Mouse (Mus musculus) kidney, embryonic 16.5 days (tissue): ENCODE measurements around the gene Cog3. TPM values are rescaled to one million over a fixed set of nuclear protein-coding genes. Genes with fewer than 3 reads are reported as not detected.

Experiments used
- ATAC-seq: fragments of 200-750 bp; cut with Nextera tagmentation; 2 replicates; pipeline ENCODE4 v1.8.0; 2017; ENCODE audit warnings: moderate TSS enrichment; ENCODE audit not compliant: low FRiP score, low TSS enrichment
- H3K27ac ChIP-seq: fragments of 300-500 bp; sonication (generic); 2 replicates; pipeline ENCODE4 v1.5.1; 2014; ENCODE audit warnings: low read length
- H3K27me3 ChIP-seq: fragments of 300-500 bp; sonication (generic); 2 replicates; pipeline ENCODE4 v1.6.1; 2014; ENCODE audit warnings: low read length, control low read depth, mixed read lengths; ENCODE audit not compliant: insufficient read depth
- H3K36me3 ChIP-seq: fragments of 300-500 bp; sonication (generic); 2 replicates; pipeline ENCODE4 v1.6.1; 2014; ENCODE audit warnings: low read length, control low read depth, mixed read lengths; ENCODE audit not compliant: insufficient read depth
- H3K4me1 ChIP-seq: fragments of 300-500 bp; sonication (generic); 2 replicates; pipeline ENCODE4 v1.6.1; 2014; ENCODE audit warnings: low read length, control low read depth, mixed read lengths; ENCODE audit not compliant: insufficient read depth
- H3K4me2 ChIP-seq: fragments of 300-500 bp; sonication (generic); replicated peaks from 2 replicates; pipeline ENCODE4 v1.6.1; 2014; ENCODE audit warnings: low read depth, low read length
- H3K4me3 ChIP-seq: fragments of 300-500 bp; sonication (generic); 2 replicates; pipeline ENCODE4 v1.5.1; 2014; ENCODE audit warnings: mild to moderate bottlenecking, low read length
- H3K9ac ChIP-seq: fragments of 300-500 bp; sonication (generic); replicated peaks from 2 replicates; pipeline ENCODE4 v1.6.1; 2014; ENCODE audit warnings: low read length
- H3K9me3 ChIP-seq: fragments of 300-500 bp; sonication (generic); 2 replicates; pipeline ENCODE4 v1.6.1; 2016; ENCODE audit warnings: low read length, control low read depth
- WGBS: fragments of 180-500 bp; shearing (Covaris S2); extraction: QIAGEN DNeasy Blood & Tissue Kit; methylation state at CpG from one replicate; pipeline ENCODE4 v1.1.7; 2014; 5-methylcytosine and 5-hydroxymethylcytosine counted together
- polyA plus RNA-seq: library from polyadenylated mRNA; unstranded; fragments of >200 nt; fragmentation: Nextera tagmentation; extraction: Ambion mirVana; gene quantifications from 2 replicates; pipeline ENCODE4 v1.2.1, GENCODE M21; 2015

Cog3 gene
- polyA plus RNA-seq, 1 experiment from 2014 or later: 25.2 TPM

DNA sequence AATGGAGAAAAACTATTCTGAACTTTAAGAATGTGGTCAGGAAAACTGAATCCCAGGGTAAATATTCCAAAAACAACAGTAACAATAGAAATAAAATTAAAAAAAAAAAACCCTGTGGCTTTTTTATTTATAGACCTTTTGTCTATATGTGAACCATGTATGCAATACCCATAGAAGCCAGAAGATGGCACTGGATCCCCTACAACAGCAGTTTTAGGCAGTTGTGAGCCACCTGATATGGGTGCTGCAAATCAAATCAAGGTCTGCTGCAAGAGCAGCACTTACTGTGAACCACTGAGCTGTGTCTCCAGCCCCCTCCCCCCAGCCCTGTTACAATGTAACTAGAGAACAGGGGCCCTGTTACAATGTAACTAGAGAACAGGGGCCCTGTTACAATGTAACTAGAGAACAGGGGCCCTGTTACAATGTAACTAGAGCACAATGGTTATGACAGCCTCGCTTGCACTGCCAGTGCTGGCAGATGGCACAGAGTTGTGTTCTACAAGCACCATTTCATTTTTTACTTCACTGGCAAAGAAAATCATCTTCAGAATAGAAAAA is 85.2 kb downstream of the Cog3 start:
- H3K36me3 ChIP-seq: no peaks in the 10 kb centered on the region
- no peaks in the 10 kb centered on the region; the same call in 1 of the 2 replicates for H3K9me3 ChIP-seq
- peak overlapping the region; percentile 82; the same call in 1 of the 2 replicates for H3K27ac ChIP-seq
- H3K9ac ChIP-seq: no peak overlapping the region
- no peaks in the 10 kb centered on the region for H3K27me3 ChIP-seq
- no peak overlapping the region for H3K4me3 ChIP-seq
- peaks cover 6% of the 10 kb centered on the region; the same call in 1 of the 2 replicates for H3K4me1 ChIP-seq
- ATAC-seq: peak; percentile 49; the same call in 1 of the 2 replicates
- 52% methylated on average over 1 of the region's 1 CpGs for WGBS
- H3K4me2 ChIP-seq: no peak overlapping the region

DNA sequence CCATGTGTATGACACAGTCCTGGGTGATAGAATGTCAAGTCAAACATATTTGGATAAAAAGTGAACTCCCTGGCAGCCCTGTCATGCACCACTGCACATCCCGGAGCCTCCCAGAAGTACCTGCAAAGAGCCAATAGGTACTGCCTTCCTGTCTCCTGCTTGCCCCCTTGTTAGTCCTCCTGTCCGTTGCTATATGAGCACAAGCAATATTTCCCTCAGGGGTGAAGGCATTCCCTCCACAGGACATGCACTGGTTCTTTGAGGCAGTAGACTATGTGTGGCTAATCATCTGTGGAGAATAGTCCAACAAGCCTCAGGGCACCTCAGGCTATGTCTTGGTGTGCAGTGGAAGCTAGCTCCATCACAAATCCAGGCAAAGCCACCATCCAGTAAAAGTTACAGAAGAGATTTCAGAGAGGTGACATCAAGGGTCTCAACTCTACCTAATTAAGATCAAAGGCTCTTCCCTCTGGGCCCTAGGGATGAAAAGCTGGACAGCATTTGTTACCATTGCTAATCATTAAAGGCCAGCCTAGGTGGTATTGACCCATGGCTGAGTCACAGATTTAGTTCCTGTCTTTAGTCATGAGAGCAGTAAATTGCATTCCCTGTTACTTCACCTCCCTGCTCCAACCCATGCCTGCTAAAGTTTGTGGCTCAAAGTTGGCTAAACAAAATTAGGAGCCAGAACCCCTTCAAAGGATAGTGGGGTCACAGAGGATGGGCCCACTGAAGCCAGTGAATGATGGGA is 88.7 kb downstream of the Cog3 start:
- Histone ChIP-seq H3K4me3 (no peak overlapping the region), H3K9ac (no peak overlapping the region), H3K27me3 (no peaks in the 10 kb centered on the region), H3K4me2 (no peak overlapping the region), H3K9me3 (no peaks in the 10 kb centered on the region; the same call in 1 of the 2 replicates), H3K27ac (peak overlapping the region; percentile 27), H3K36me3 (no peaks in the 10 kb centered on the region), H3K4me1 (peaks cover 6% of the 10 kb centered on the region; the same call in 1 of the 2 replicates)
- ATAC-seq: peak; percentile 69
- WGBS: 23% methylated on average over 2 of the region's 2 CpGs

DNA sequence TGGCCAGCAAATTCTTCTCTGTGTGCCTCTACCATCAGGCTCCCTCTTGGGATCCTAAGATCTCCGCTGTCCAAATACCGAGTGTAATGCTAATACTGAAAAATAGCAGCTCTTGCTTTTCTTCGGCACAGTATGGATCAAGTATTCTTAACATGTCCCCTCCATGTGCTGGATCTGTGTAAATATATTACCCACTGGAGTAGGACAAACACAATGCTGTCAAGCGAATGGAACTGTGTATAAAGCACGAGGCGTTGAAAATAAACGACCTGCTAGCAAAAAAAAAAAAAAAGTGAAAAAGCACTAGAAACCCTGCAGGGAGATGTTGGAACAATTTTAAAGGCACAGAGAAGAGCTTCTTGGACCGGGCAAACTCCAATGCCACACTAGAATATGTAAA is 92.8 kb downstream of the Cog3 start:
- no peak for ATAC-seq
- no peaks in the 10 kb centered on the region for H3K9me3 ChIP-seq
- no peak overlapping the region for H3K9ac ChIP-seq
- no peak overlapping the region for H3K27ac ChIP-seq
- H3K4me1 ChIP-seq: peaks cover 6% of the 10 kb centered on the region; the same call in 1 of the 2 replicates
- no peaks in the 10 kb centered on the region for H3K27me3 ChIP-seq
- H3K4me3 ChIP-seq: no peak overlapping the region
- no peaks in the 10 kb centered on the region for H3K36me3 ChIP-seq
- WGBS: 49% methylated on average over 8 of the region's 8 CpGs
- no peak overlapping the region for H3K4me2 ChIP-seq

DNA sequence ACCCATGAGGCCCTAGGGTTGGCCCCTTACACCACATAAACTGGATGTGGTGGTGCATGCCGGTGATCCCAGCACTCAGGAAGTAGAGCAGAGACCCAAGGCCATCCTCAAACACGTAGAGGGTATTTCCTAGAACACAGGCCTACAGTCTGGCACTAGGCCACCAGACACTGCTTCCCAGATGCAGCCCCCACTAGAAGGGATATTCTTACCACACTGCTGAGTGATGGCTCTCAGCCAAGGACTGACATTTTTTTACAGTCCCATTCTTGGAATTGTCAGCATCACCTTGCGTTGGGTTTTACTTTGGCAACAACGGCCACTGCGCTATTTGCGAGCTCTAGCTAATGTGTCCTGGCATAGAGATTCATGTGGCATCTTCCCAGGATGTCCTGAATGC is 93.4 kb downstream of the Cog3 start:
- Histone ChIP-seq H3K27me3 (no peaks in the 10 kb centered on the region), H3K36me3 (no peaks in the 10 kb centered on the region), H3K4me2 (no peak overlapping the region), H3K27ac (no peak overlapping the region), H3K9ac (no peak overlapping the region), H3K4me1 (peaks cover 6% of the 10 kb centered on the region; the same call in 1 of the 2 replicates), H3K9me3 (no peaks in the 10 kb centered on the region), H3K4me3 (no peak overlapping the region)
- 77% methylated on average over 6 of the region's 6 CpGs for WGBS
- ATAC-seq: no peak

Other genes starting within 250 kb of the Cog3 start
- not detected in 2 replicates for gene Spert, start 161.4 kb downstream of the Cog3 start, polyA plus RNA-seq
- gene Erich6b, start 112.3 kb downstream of the Cog3 start, polyA plus RNA-seq: 0.21 and 0.25 TPM in 2 replicates
- 13.0 and 13.1 TPM in 2 replicates for gene Slc25a30, start 32.5 kb upstream of the Cog3 start, polyA plus RNA-seq
- gene Tpt1, start 90.6 kb upstream of the Cog3 start, polyA plus RNA-seq: 868 and 911 TPM in 2 replicates
- gene Kctd4, start 200.5 kb upstream of the Cog3 start, polyA plus RNA-seq: 0.27 and 0.41 TPM in 2 replicates